Mouse (Mus musculus): ENCODE measurements around the gene Gm5640. TPM values are rescaled to one million over a fixed set of nuclear protein-coding genes. Genes with fewer than 3 reads are reported as not detected.
A peak's percentile ranks its signal among the peaks of the same experiment; 100 is the strongest.
"Not testable (repeated sequence)": the region's sequence is repeated elsewhere in the genome, so short reads cannot be mapped to it uniquely, and the experiment has no call there.

The Gm5640 gene
- 0.11 and 0.17 TPM in 2 replicates for polyA plus RNA-seq (2012; rRNA removed)

DNA sequence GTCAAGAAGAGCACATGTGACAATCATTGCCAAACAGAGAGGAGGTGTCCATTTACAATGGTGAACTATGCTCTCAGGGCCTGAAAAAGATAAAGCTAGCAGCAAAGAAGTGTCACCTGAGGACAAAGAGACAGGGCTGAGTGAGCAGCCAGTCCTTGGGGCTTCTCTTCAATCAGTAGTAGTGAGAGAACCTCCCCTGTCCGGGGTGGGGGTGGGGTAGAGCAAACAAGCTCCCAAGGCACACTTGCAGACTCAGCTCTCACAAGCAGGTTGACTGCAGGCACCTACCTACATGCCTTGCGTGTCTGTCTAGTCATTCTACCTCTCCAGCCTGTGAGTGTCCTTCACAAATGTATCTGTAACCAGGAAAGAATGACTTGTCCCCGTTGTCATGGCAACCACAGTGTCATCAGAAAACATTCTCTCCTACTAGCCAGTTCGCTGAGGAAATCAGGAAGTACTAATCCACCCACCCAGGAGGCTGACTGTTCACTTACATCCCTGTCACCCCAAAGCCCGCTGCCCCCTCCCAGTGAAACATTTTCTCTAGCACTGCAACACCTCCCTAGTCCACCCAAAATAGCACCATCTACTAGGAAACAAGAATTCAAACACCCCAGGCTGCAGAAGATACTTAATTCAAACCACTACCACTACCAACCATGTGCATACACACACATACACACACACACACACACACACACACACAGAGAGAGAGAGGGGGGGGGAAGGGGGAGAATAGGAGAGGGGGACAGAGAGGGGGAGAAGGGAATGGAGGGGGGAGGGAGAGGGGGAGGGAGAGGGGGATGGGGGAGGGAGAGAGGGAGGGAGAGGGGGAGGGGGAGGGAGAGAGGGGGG lies at the start of gene Gm5640:
Gm5640 (minus strand) TSS at position 170 of the 858 bp plus-strand sequence.
- DNase-seq = peak; percentile 4
- H3K4me1 ChIP-seq (ENCODE audit: control insufficient read depth, insufficient read depth, low read length); H3K4me3 ChIP-seq (replicated peaks; ENCODE audit: extremely low read depth, low read depth, low read length): not testable (repeated sequence)
- WGBS = 54% methylated on average over 2 of the region's 5 CpGs

GRCm38 (mm10) chrX:74646393-74646792 lies 958 bp upstream of the Gm5640 start:
- not testable (repeated sequence) for H3K4me1 ChIP-seq (ENCODE audit: control insufficient read depth, insufficient read depth, low read length); H3K4me3 ChIP-seq (replicated peaks; ENCODE audit: extremely low read depth, low read depth, low read length); DNase-seq
- WGBS = no CpG with 5 or more reads among the region's 1 CpGs

GRCm38 (mm10) chrX:74592379-74592778 lies 53.1 kb downstream of the Gm5640 start, which contains the start of gene Olfr1325:
Olfr1325 (plus strand) TSS chrX:74592679.
- no peak for DNase-seq
- TF ChIP-seq CTCF (IDR thresholded peaks at IDR 0.05; ENCODE audit: insufficient read depth, low read length) (no peak), POLR2A (IDR thresholded peaks at IDR 0.05; ENCODE audit: borderline replicate concordance, extremely low read depth, low read depth, low read length) (no peak)
- Histone ChIP-seq H3K4me1 (ENCODE audit: control insufficient read depth, insufficient read depth, low read length) (no peaks in the 10 kb centered on the region), H3K4me3 (replicated peaks; ENCODE audit: extremely low read depth, low read depth, low read length) (no peak within 1 kb of the TSS)
- 82% methylated on average over 2 of the region's 2 CpGs for WGBS

Other genes starting within 250 kb of the Gm5640 start
- 26.4 and 49.2 TPM in 2 replicates for gene G6pdx, start 216.4 kb downstream of the Gm5640 start, polyA plus RNA-seq (2012; rRNA removed)
- gene Gm6880, start 164.2 kb downstream of the Gm5640 start, polyA plus RNA-seq (2012; rRNA removed) = not detected in 2 replicates
- gene Olfr1326-ps1, start 70.7 kb downstream of the Gm5640 start, polyA plus RNA-seq (2012; rRNA removed) = not detected in 2 replicates
- not detected in 2 replicates for gene Olfr1325, start 53.0 kb downstream of the Gm5640 start, polyA plus RNA-seq (2012; rRNA removed)
- gene Gm6890, start 95.3 kb upstream of the Gm5640 start, polyA plus RNA-seq (2012; rRNA removed) = not detected in 2 replicates
- 0.15 TPM in 1 of 2 replicates, not detected in the other for gene Gm5936, start 191.6 kb upstream of the Gm5640 start, polyA plus RNA-seq (2012; rRNA removed)